ENCODE assay signal across 17 mouse cellular contexts in the genomic region with DNA sequence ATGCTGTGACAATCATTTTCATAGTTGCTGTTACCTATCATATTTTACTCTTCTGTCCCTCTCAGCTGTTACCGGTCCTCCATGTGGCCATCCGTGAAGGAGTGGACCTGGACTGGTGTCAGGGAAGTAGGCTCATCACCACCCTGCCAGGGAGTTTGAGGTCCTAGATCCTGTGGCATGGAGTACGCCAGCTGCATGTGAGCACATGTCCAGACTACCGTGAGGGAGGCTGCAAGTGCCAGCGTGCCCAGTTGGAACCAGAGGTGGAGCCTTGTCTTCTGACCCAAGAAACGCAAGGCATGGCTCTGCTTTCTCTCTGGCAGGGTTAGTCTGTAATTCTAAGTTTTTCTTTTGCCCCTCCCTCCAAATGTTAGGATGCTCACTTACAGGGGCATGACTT.
"Had no signal": no experiment of that assay in that cellular context is flagged by ENCODE, and none has a peak within 500 bp of the region (broad histone marks: within the 10 kb centered on the region; RNA-seq: fewer than 3 reads in every experiment).

No protein-coding gene starts in this region.

- DNase-seq: cerebellum, adult 2 months; cerebellum, adult 8-10 months; cerebellum, adult 9-10 months; cerebellum, adult 9-11 months; cerebellum, postnatal 14 days; cerebellum, postnatal 25 days; cerebellum, postnatal 36 days; embryo, embryonic 11 days; forebrain, postnatal 0 days; gastrocnemius, adult 2 months; gastrocnemius, postnatal 10 days; gastrocnemius, postnatal 14 days; gastrocnemius, postnatal 25 days; gastrocnemius, postnatal 36 days; heart, adult 11 months; heart, adult 18-20 months; heart, adult 2 months had no signal
